Mouse (Mus musculus) heart, embryonic 12.5 days (tissue): ENCODE results near the gene 4930516K23Rik. TPM values are rescaled to one million over a fixed set of nuclear protein-coding genes. Genes with fewer than 3 reads are reported as not detected.

Experiments
- ATAC-seq: fragments of 200-750 bp; cut with Nextera tagmentation; 2 replicates; pipeline ENCODE4 v1.8.0; 2017; ENCODE audit warnings: moderate TSS enrichment, moderate library complexity; ENCODE audit not compliant: insufficient number of reproducible peaks, low FRiP score
- H3K27ac ChIP-seq: fragments of 300-500 bp; sonication (generic); 2 replicates; pipeline ENCODE4 v1.5.1; 2016; ENCODE audit warnings: mild to moderate bottlenecking, moderate library complexity; ENCODE audit not compliant: poor library complexity, severe bottlenecking
- H3K27me3 ChIP-seq: fragments of 300-500 bp; sonication (generic); replicated peaks from 2 replicates; pipeline ENCODE4 v1.6.1; 2016; ENCODE audit warnings: mild to moderate bottlenecking, moderate library complexity
- H3K36me3 ChIP-seq: fragments of 300-500 bp; sonication (generic); 2 replicates; pipeline ENCODE4 v1.6.1; 2016; ENCODE audit warnings: mild to moderate bottlenecking, moderate library complexity
- H3K4me1 ChIP-seq: fragments of 300-500 bp; sonication (generic); replicated peaks from 2 replicates; pipeline ENCODE4 v1.6.1; 2016; ENCODE audit warnings: mild to moderate bottlenecking
- H3K4me2 ChIP-seq: fragments of 300-500 bp; sonication (generic); 2 replicates; pipeline ENCODE4 v1.6.1; 2016; ENCODE audit warnings: mild to moderate bottlenecking, moderate library complexity
- H3K4me3 ChIP-seq: fragments of 300-500 bp; sonication (generic); 2 replicates; pipeline ENCODE4 v1.5.1; 2016; ENCODE audit warnings: mild to moderate bottlenecking
- H3K9ac ChIP-seq: fragments of 300-500 bp; sonication (generic); 2 replicates; pipeline ENCODE4 v1.6.1; 2016; ENCODE audit warnings: mild to moderate bottlenecking, moderate library complexity
- H3K9me3 ChIP-seq: fragments of 300-500 bp; sonication (generic); replicated peaks from 2 replicates; pipeline ENCODE4 v1.6.1; 2016; ENCODE audit warnings: mild to moderate bottlenecking, moderate library complexity
- WGBS: fragments of 180-500 bp; shearing (Covaris S2); methylation state at CpG from one replicate; pipeline ENCODE4 v1.1.7; 2016; 5-methylcytosine and 5-hydroxymethylcytosine counted together
- polyA plus RNA-seq: library from polyadenylated mRNA; unstranded; fragments of >200 nt; fragmentation: Nextera tagmentation; extraction: Ambion mirVana; gene quantifications from 2 replicates; pipeline ENCODE4 v1.2.1, GENCODE M21; 2016

Gene 4930516K23Rik
- not detected in 2 replicates for polyA plus RNA-seq

DNA sequence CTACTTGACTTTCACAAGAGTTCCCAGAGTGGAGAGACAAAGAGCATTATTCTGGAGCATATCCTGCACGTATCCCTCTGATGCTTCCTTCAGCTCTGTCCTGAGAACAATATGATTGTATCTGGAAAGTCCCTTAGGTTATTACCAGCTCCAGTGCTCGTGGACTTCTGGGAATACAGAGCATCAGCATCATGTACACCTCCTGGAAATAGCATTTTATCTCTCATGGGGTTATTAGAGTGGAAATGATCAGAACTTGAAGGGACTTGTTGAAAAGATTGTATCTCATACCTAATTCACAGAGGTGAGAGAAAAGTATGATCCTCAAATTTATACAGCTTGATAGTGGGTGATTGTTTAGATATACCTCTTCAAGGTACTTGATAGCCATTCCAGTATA is at the start of gene 4930516K23Rik:
Gene 4930516K23Rik, minus strand, starts transcription at position 101 of the 400 bp plus-strand sequence.
- Histone ChIP-seq H3K27ac (no peak within 1 kb of the TSS), H3K36me3 (no peaks in the 10 kb centered on the region), H3K9ac (no peak within 1 kb of the TSS), H3K4me2 (no peak within 1 kb of the TSS), H3K9me3 (0 out of 2 replicates have a peak, but pooled peaks cover 3% of the 10 kb centered on the region), H3K27me3 (no peaks in the 10 kb centered on the region), H3K4me3 (no peak within 1 kb of the TSS), H3K4me1 (no peaks in the 10 kb centered on the region)
- 52% methylated on average over 2 of the region's 2 CpGs for WGBS
- ATAC-seq: no peak

GRCm38 (mm10) chr7:104104757-104104972 is 43.4 kb upstream of the 4930516K23Rik start, which contains the start of gene Olfr646:
Olfr646 (plus strand) TSS chr7:104104873.
- Histone ChIP-seq H3K27ac (no peak within 1 kb of the TSS), H3K4me1 (no peaks in the 10 kb centered on the region), H3K27me3 (no peaks in the 10 kb centered on the region), H3K4me2 (no peak within 1 kb of the TSS), H3K9me3 (no peaks in the 10 kb centered on the region), H3K4me3 (no peak within 1 kb of the TSS), H3K9ac (no peak within 1 kb of the TSS), H3K36me3 (no peaks in the 10 kb centered on the region)
- no peak for ATAC-seq

DNA sequence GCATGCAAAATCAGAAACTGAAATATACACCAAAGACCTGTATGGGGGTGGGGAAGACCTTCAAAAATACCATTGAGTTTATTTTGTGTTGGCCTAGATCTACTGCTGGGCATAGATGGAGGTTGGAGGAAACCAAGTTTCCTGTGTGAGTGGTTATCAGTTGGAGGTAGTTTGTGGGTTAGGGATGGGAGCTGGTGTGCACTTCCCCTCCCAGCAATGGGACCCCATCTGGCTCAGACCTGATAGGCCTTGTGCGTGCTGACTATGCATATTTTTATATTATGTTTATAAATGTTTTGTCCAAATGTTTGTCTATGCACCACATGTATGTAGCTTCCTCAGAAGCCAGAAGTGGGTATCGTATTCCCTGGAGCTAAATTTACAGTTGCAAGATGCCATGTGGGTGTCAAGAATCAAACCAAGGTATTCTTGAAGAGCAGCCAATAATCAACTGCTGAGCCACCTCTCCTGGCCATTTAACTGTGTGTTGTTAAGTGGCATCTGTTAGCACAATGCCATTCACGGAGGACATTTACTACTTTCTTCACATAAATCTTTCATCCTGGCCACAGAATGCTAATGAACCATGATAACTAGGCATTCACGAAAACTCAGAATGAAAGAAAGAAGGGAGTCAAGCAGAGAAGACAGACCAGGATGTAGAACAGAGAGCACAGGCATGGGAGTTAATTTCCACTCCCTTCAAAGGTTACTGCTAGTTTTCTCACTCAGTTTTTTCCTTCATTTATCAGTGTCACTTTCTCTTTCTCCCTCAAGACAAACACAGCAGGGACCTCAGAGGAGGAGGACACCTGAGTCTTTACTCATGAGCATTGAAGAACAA is 42.9 kb upstream of the 4930516K23Rik start:
- H3K27me3 ChIP-seq: no peaks in the 10 kb centered on the region
- no peaks in the 10 kb centered on the region for H3K9me3 ChIP-seq
- H3K4me2 ChIP-seq: no peak overlapping the region
- H3K27ac ChIP-seq: no peak overlapping the region
- ATAC-seq: no peak
- no peak overlapping the region for H3K9ac ChIP-seq
- no peaks in the 10 kb centered on the region for H3K4me1 ChIP-seq
- WGBS: 56% methylated on average over 4 of the region's 4 CpGs
- no peaks in the 10 kb centered on the region for H3K36me3 ChIP-seq
- H3K4me3 ChIP-seq: no peak overlapping the region

GRCm38 (mm10) chr7:104085365-104085764 is 24.1 kb upstream of the 4930516K23Rik start, which contains the start of gene Olfr645:
Olfr645 (minus strand) TSS chr7:104085465.
- H3K4me1 ChIP-seq: no peaks in the 10 kb centered on the region
- no peak within 1 kb of the TSS for H3K4me3 ChIP-seq
- no peak within 1 kb of the TSS for H3K27ac ChIP-seq
- ATAC-seq: no peak
- no peaks in the 10 kb centered on the region for H3K9me3 ChIP-seq
- H3K9ac ChIP-seq: no peak within 1 kb of the TSS
- H3K27me3 ChIP-seq: no peaks in the 10 kb centered on the region
- 68% methylated on average over 1 of the region's 1 CpGs for WGBS
- H3K4me2 ChIP-seq: no peak within 1 kb of the TSS
- H3K36me3 ChIP-seq: no peaks in the 10 kb centered on the region

DNA sequence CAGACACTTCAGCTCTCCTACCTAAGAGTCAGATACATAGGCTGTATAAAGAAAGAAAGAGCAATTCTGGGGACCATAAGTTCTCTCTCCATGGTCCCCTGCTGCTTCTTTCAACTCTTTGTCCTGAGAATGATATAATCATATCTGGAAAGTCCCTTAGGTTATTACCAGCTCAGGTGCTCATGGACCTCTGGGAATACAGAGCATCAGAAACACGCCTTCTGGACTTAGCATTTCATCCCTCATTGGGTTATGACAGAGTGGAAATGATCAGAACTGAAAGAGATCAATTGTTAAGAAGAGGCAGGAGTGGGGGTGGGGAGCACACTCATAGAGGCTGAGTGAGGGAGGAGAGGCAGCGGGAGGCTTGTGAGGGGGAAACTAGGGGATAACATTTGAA is 10.5 kb upstream of the 4930516K23Rik start, which contains the start of gene Olfr644:
Gene Olfr644, minus strand, starts transcription at position 101 of the 400 bp plus-strand sequence.
- H3K9ac ChIP-seq: no peak within 1 kb of the TSS
- no peaks in the 10 kb centered on the region for H3K36me3 ChIP-seq
- WGBS: 63% methylated on average over 2 of the region's 2 CpGs
- no peaks in the 10 kb centered on the region for H3K4me1 ChIP-seq
- no peak within 1 kb of the TSS for H3K4me2 ChIP-seq
- no peaks in the 10 kb centered on the region for H3K27me3 ChIP-seq
- 0 out of 2 replicates have a peak, but pooled peaks cover 4% of the 10 kb centered on the region for H3K9me3 ChIP-seq
- ATAC-seq: no peak
- H3K27ac ChIP-seq: no peak within 1 kb of the TSS
- no peak within 1 kb of the TSS for H3K4me3 ChIP-seq

GRCm38 (mm10) chr7:104059215-104059614 is 2.0 kb downstream of the 4930516K23Rik start:
- H3K4me1 ChIP-seq: no peaks in the 10 kb centered on the region
- 80% methylated on average over 1 of the region's 1 CpGs for WGBS
- H3K27me3 ChIP-seq: no peaks in the 10 kb centered on the region
- 0 out of 2 replicates have a peak, but pooled peaks cover 5% of the 10 kb centered on the region for H3K9me3 ChIP-seq
- H3K9ac ChIP-seq: no peak overlapping the region
- H3K4me3 ChIP-seq: no peak overlapping the region
- H3K36me3 ChIP-seq: no peaks in the 10 kb centered on the region
- ATAC-seq: no peak
- no peak overlapping the region for H3K4me2 ChIP-seq
- no peak overlapping the region for H3K27ac ChIP-seq

DNA sequence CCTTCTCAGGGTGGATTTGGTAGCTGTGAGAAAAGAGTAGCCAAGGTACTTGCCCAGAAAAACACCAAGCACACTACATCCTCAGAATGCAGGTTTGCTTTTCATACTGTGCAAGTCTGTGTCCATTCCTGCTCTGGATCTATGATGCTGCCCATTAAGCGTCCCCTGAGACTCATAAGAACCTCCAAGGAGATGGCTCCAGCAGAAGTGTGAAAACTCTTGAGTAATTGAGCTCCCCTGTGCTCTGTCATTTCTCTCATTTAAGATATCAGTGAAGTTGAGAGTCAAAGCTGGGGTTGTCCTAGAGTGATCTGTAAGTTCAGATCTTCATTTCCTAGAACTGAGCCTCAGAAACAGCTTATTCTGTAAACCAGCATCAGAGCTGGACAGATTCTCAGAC is 8.7 kb downstream of the 4930516K23Rik start, which contains the start of gene Olfr642:
Gene Olfr642, minus strand, starts transcription at position 101 of the 400 bp plus-strand sequence.
- WGBS: 57% methylated on average over 1 of the region's 1 CpGs
- Histone ChIP-seq H3K27me3 (no peaks in the 10 kb centered on the region), H3K4me2 (no peak within 1 kb of the TSS), H3K9me3 (0 out of 2 replicates have a peak, but pooled peaks cover 2% of the 10 kb centered on the region), H3K27ac (no peak within 1 kb of the TSS), H3K4me3 (no peak within 1 kb of the TSS), H3K36me3 (no peaks in the 10 kb centered on the region), H3K9ac (no peak within 1 kb of the TSS), H3K4me1 (no peaks in the 10 kb centered on the region)
- ATAC-seq: no peak

GRCm38 (mm10) chr7:104050745-104051144 is 10.5 kb downstream of the 4930516K23Rik start:
- 79% methylated on average over 4 of the region's 4 CpGs for WGBS
- no peaks in the 10 kb centered on the region for H3K36me3 ChIP-seq
- H3K9ac ChIP-seq: no peak overlapping the region
- H3K27ac ChIP-seq: no peak overlapping the region
- H3K4me3 ChIP-seq: no peak overlapping the region
- no peaks in the 10 kb centered on the region for H3K27me3 ChIP-seq
- ATAC-seq: no peak
- 0 out of 2 replicates have a peak, but pooled peaks cover under 1% of the 10 kb centered on the region for H3K9me3 ChIP-seq
- H3K4me2 ChIP-seq: no peak overlapping the region
- H3K4me1 ChIP-seq: no peaks in the 10 kb centered on the region

DNA sequence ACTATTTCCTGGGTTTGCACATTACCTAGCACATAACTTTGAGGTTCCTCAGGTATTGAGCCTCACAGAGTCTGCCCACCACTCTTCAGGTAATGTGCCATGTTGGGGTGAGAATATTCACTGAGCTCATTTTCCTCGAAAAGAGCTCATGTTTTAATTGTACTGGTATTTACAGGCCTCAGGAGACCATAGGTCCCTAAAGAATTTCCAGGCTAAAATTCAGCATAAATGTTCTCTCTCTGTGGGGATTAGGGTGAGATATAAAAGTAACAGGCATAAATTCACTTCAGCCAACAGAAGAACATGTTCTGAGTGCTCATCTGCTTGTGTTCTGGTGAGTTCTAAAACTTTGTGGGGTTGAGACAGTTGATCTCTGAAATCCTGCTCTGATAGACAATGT is 26.1 kb downstream of the 4930516K23Rik start, which contains the start of gene Olfr641:
Gene Olfr641, plus strand, starts transcription at position 301 of the 400 bp plus-strand sequence.
- Histone ChIP-seq H3K4me3 (no peak within 1 kb of the TSS), H3K4me2 (no peak within 1 kb of the TSS), H3K27me3 (no peaks in the 10 kb centered on the region), H3K27ac (no peak within 1 kb of the TSS), H3K36me3 (no peaks in the 10 kb centered on the region), H3K9me3 (no peaks in the 10 kb centered on the region; the same call in 1 of the 2 replicates), H3K4me1 (no peaks in the 10 kb centered on the region), H3K9ac (no peak within 1 kb of the TSS)
- ATAC-seq: no peak
- WGBS: 64% methylated on average over 1 of the region's 1 CpGs

GRCm38 (mm10) chr7:104026978-104027377 is 34.3 kb downstream of the 4930516K23Rik start:
- 70% methylated on average over 3 of the region's 3 CpGs for WGBS
- Histone ChIP-seq H3K9me3 (0 out of 2 replicates have a peak, but pooled peaks cover under 1% of the 10 kb centered on the region), H3K4me3 (no peak overlapping the region), H3K27ac (no peak overlapping the region), H3K27me3 (no peaks in the 10 kb centered on the region), H3K4me1 (no peaks in the 10 kb centered on the region), H3K9ac (no peak overlapping the region), H3K36me3 (no peaks in the 10 kb centered on the region), H3K4me2 (no peak overlapping the region)
- no peak for ATAC-seq

DNA sequence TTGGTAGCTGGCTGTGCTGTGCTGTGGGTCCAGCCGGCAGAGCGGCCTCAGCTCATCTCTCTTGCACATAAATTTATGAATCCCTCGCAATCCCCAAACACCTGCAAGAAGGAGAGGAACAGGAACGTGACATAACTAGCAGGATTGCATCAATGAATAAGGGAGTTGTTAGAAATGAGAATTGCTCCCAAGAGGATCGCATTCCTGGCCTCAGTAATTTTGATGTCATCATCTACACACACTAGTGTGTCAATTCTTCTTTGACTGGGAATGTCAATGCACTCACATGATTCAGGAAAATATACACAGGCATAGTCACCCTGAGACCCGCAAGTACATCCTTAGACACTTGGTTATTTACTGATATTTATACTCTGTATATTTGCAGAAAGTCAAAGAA is 35.8 kb downstream of the 4930516K23Rik start, which contains the start of gene Olfr640:
Gene Olfr640, minus strand, starts transcription at position 101 of the 400 bp plus-strand sequence.
- Histone ChIP-seq H3K27me3 (no peaks in the 10 kb centered on the region), H3K9me3 (0 out of 2 replicates have a peak, but pooled peaks cover 5% of the 10 kb centered on the region), H3K4me1 (no peaks in the 10 kb centered on the region), H3K4me3 (no peak within 1 kb of the TSS), H3K9ac (no peak within 1 kb of the TSS), H3K4me2 (no peak within 1 kb of the TSS), H3K36me3 (no peaks in the 10 kb centered on the region), H3K27ac (no peak within 1 kb of the TSS)
- 68% methylated on average over 6 of the region's 6 CpGs for WGBS
- no peak for ATAC-seq
